Mouse (Mus musculus) liver, embryonic 14.5 days (tissue): ENCODE data around the gene Lep. TPM values are rescaled to one million over a fixed set of nuclear protein-coding genes. Genes with fewer than 3 reads are reported as not detected.

ENCODE experiments used
- ATAC-seq: fragments of 200-750 bp; cut with Nextera tagmentation; 2 replicates; pipeline ENCODE4 v1.8.0; 2017; ENCODE audit warnings: moderate number of reproducible peaks, mild to moderate bottlenecking, moderate library complexity; ENCODE audit not compliant: insufficient read depth
- DNase-seq, 3 experiments: peaks; one replicate each; pipeline ENCODE4 v3.0.0-alpha.2; 2012 to 2013; ENCODE audit warnings: low read depth in 3 of 3, low spot score in 3 of 3
- H3K27ac ChIP-seq: fragments of 300-500 bp; sonication (generic); 2 replicates; pipeline ENCODE4 v1.5.1; 2014; ENCODE audit warnings: moderate library complexity, mild to moderate bottlenecking, control low read depth, inconsistent platforms
- H3K27me3 ChIP-seq: fragments of 300-500 bp; sonication (generic); 2 replicates; pipeline ENCODE4 v1.6.1; 2014; ENCODE audit warnings: mild to moderate bottlenecking, low read length, moderate library complexity; ENCODE audit not compliant: control insufficient read depth, insufficient read depth
- H3K36me3 ChIP-seq: fragments of 300-500 bp; sonication (generic); replicated peaks from 2 replicates; pipeline ENCODE4 v1.6.1; 2014; ENCODE audit warnings: low read depth; ENCODE audit not compliant: control insufficient read depth, insufficient read depth
- H3K4me1 ChIP-seq, 2 experiments: fragments of 200-500 bp in 1 of 2; fragments of 300-500 bp in 1 of 2; sonication (generic) in 1 of 2; replicated peaks; 2 replicates each; pipeline ENCODE4 v1.6.1; 2012 to 2014; ENCODE audit warnings: antibody characterized with exemption in 1 of 2, inconsistent platforms in 1 of 2, low read length in 1 of 2; ENCODE audit not compliant: control insufficient read depth in 2 of 2, insufficient read depth in 2 of 2
- H3K4me2 ChIP-seq: fragments of 300-500 bp; sonication (generic); 2 replicates; pipeline ENCODE4 v1.6.1; 2014; ENCODE audit warnings: low read depth, mild to moderate bottlenecking, control low read depth, moderate library complexity
- H3K4me3 ChIP-seq, 2 experiments: fragments of 200-500 bp in 1 of 2; fragments of 300-500 bp in 1 of 2; sonication (generic) in 1 of 2; 2 replicates each; pipeline ENCODE4 v1.5.1; 2012 to 2014; ENCODE audit warnings: low read depth in 2 of 2, low read length in 2 of 2, mild to moderate bottlenecking in 2 of 2, control low read depth in 1 of 2, inconsistent platforms in 1 of 2, moderate library complexity in 1 of 2; ENCODE audit not compliant: insufficient read depth in 1 of 2
- H3K9ac ChIP-seq: fragments of 300-500 bp; sonication (generic); replicated peaks from 2 replicates; pipeline ENCODE4 v1.6.1; 2014; ENCODE audit warnings: mild to moderate bottlenecking, control low read depth, moderate library complexity
- H3K9me3 ChIP-seq: fragments of 300-500 bp; sonication (generic); 2 replicates; pipeline ENCODE4 v1.6.1; 2016; ENCODE audit warnings: low read length, mixed read lengths; ENCODE audit not compliant: control insufficient read depth
- CTCF ChIP-seq: IDR thresholded peaks from 2 replicates; pipeline ENCODE4 v1.5.1; 2016; ENCODE audit warnings: antibody characterized with exemption, low read depth, control low read depth
- EP300 ChIP-seq: IDR thresholded peaks from 2 replicates; pipeline ENCODE4 v1.6.1; 2016; ENCODE audit warnings: antibody characterized with exemption, low read depth
- WGBS: fragments of 180-500 bp; shearing (Covaris S2); extraction: QIAGEN DNeasy Blood & Tissue Kit; methylation state at CpG from one replicate; pipeline ENCODE4 v1.1.7; 2014; ENCODE audit not compliant: insufficient replicate concordance; 5-methylcytosine and 5-hydroxymethylcytosine counted together
- polyA plus RNA-seq, 2 experiments: library from polyadenylated mRNA; depleted of rRNA in 1 of 2; stranded (reverse) in 1 of 2; unstranded in 1 of 2; fragments of >200 nt; fragmentation: Nextera tagmentation in 1 of 2; extraction: Ambion mirVana in 1 of 2; gene quantifications; 2 replicates each; pipeline versions ENCODE4 v1.2.1 to v1.2.3; 2012 to 2014

Gene Lep
- polyA plus RNA-seq, 2 experiments = not detected

DNA sequence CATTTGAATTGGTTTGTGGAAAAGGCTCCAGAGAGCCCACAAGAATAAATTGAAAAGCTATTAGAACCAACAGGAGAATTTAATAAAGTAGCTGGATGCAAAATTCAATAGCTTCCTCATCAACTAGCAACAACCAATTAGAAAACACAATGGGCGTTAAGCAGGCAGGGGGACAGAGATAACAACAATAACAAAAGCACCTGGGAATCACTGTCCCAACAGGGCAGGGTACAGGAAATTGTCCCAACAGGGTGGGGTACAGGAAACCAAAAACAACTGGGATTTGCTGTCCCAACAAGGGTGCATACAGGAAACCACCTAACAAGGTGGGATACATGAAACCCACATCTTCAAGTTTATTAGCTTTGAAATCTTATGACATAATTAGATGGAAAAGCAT, 48.4 kb downstream of the Lep start:
- DNase-seq = no peak
- no peak overlapping the region for H3K27ac ChIP-seq
- no peak overlapping the region for H3K9ac ChIP-seq
- no peaks in the 10 kb centered on the region for H3K36me3 ChIP-seq
- H3K4me3 ChIP-seq = no peak overlapping the region
- no peaks in the 10 kb centered on the region for H3K4me1 ChIP-seq
- no peak for ATAC-seq
- H3K9me3 ChIP-seq = no peaks in the 10 kb centered on the region; the same call in 1 of the 2 replicates
- no peaks in the 10 kb centered on the region for H3K27me3 ChIP-seq
- 37% methylated on average over 1 of the region's 1 CpGs for WGBS
- no peak overlapping the region for H3K4me2 ChIP-seq
- TF ChIP-seq EP300 (no peak), CTCF (no peak)

- Histone ChIP-seq H3K27ac (no peak overlapping the region), H3K4me3 (no peak overlapping the region), H3K9me3 (no peaks in the 10 kb centered on the region; the same call in 1 of the 2 replicates), H3K36me3 (no peaks in the 10 kb centered on the region), H3K9ac (no peak overlapping the region), H3K27me3 (no peaks in the 10 kb centered on the region), H3K4me2 (no peak overlapping the region), H3K4me1 (no peaks in the 10 kb centered on the region)
- no peak for TF ChIP-seq EP300
- TF ChIP-seq CTCF = no peak
- DNase-seq (no peak), ATAC-seq (no peak)
- 59% methylated on average over 4 of the region's 4 CpGs for WGBS
Observed at GRCm38 (mm10) chr6:29111501-29111900, 51.5 kb downstream of the Lep start.

DNA sequence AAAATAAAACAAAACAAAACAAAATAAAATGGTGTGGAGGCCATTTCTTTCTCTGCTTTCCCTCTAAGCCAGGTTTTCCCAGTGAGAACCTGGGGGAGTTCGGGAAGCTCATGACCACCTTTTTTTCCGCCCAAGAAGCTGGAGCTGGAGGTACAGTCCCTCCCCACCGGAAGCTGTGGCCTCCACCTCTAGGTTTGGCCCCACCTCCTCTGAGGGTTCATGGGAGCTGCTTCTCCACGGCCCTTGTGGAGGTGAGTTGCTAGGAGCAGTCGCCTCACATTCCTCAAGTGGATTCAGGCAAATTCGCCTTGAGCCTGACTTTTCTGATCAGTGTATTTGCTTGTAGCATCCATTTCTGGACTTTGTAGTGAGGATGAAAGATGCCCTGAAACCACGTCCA, 55.7 kb downstream of the Lep start:
- Histone ChIP-seq H3K4me1 (no peaks in the 10 kb centered on the region), H3K9me3 (no peaks in the 10 kb centered on the region; the same call in 1 of the 2 replicates), H3K36me3 (no peaks in the 10 kb centered on the region), H3K4me3 (no peak overlapping the region), H3K4me2 (no peak overlapping the region), H3K27ac (no peak overlapping the region), H3K9ac (no peak overlapping the region), H3K27me3 (no peaks in the 10 kb centered on the region)
- TF ChIP-seq EP300 (no peak), CTCF (no peak)
- no peak for DNase-seq
- 50% methylated on average over 7 of the region's 7 CpGs for WGBS
- no peak for ATAC-seq

- H3K4me2 ChIP-seq = no peak overlapping the region
- no peak for TF ChIP-seq CTCF
- TF ChIP-seq EP300 = no peak
- H3K27ac ChIP-seq = no peak overlapping the region
- H3K9ac ChIP-seq = no peak overlapping the region
- H3K4me3 ChIP-seq = no peak overlapping the region
- WGBS = 49% methylated on average over 7 of the region's 7 CpGs
- H3K27me3 ChIP-seq = no peaks in the 10 kb centered on the region
- ATAC-seq (no peak), DNase-seq (no peak)
- no peaks in the 10 kb centered on the region for H3K4me1 ChIP-seq
- no peaks in the 10 kb centered on the region for H3K9me3 ChIP-seq
- no peaks in the 10 kb centered on the region for H3K36me3 ChIP-seq
Observed at GRCm38 (mm10) chr6:29117417-29118104, 57.5 kb downstream of the Lep start.

DNA sequence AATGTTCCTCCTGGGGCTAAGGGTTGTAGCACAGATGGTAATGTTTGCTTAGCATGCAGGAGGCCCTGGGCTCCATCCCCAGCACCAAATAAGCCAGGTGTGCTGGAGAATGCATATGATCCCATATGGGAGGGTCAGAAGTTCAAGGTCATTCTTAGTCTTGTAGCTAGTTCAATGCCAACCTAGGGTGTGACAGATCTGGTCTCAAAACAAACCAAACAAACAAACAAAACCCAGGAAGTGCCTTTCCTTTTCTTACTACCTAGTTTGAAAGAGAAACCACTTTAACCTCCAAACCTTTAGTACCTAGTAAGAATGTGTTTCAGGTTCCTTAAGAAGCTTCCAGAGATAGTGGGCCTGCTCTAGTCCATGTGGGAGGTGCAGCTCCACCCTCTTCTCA, 58.2 kb downstream of the Lep start:
- no peak overlapping the region for H3K9ac ChIP-seq
- no peak overlapping the region for H3K4me3 ChIP-seq
- no peaks in the 10 kb centered on the region for H3K36me3 ChIP-seq
- no peak for ATAC-seq
- H3K4me2 ChIP-seq = no peak overlapping the region
- no peak for DNase-seq
- no peak for TF ChIP-seq EP300
- no peak for TF ChIP-seq CTCF
- no peaks in the 10 kb centered on the region for H3K27me3 ChIP-seq
- H3K27ac ChIP-seq = no peak overlapping the region
- no peaks in the 10 kb centered on the region for H3K9me3 ChIP-seq
- no peaks in the 10 kb centered on the region for H3K4me1 ChIP-seq
